Mouse (Mus musculus) gastrocnemius, postnatal 25 days (tissue): ENCODE measurements around the gene 4933415A04Rik. TPM values are rescaled to one million over a fixed set of nuclear protein-coding genes. Genes with fewer than 3 reads are reported as not detected.

Source experiments
- DNase-seq: peaks from one replicate; pipeline ENCODE4 v3.0.0; 2022
- total RNA-seq, 2 experiments: library from RNA; stranded (reverse); gene quantifications; 1 replicate in 1 of 2; 2 replicates in 1 of 2; pipeline ENCODE4 v1.2.3; 2021

4933415A04Rik gene
- total RNA-seq, 2 experiments from 2014 or later = not detected

- DNase-seq = no peak
Observed at GRCm38 (mm10) chr11:43632566-43632965, 45.7 kb downstream of the 4933415A04Rik start.

- DNase-seq = no peak
Observed at GRCm38 (mm10) chr11:43633165-43633564, 46.3 kb downstream of the 4933415A04Rik start.

GRCm38 (mm10) chr11:43633658-43634401, 47.0 kb downstream of the 4933415A04Rik start:
- DNase-seq = peak; percentile 57

- DNase-seq = no peak
Observed at GRCm38 (mm10) chr11:43636761-43637160, 49.9 kb downstream of the 4933415A04Rik start.

- DNase-seq = no peak
Observed at GRCm38 (mm10) chr11:43638486-43638885, 51.6 kb downstream of the 4933415A04Rik start.

Other genes with a start within 250 kb of the 4933415A04Rik start
- 10 to 100 TPM; 37.3 to 39.1 TPM for gene Pttg1, start 160.8 kb upstream of the 4933415A04Rik start, total RNA-seq
- 10 to 100 TPM; 27.8 to 28.3 TPM for gene Slu7, start 153.3 kb upstream of the 4933415A04Rik start, total RNA-seq
- 1 to 10 TPM; 4.3 to 6.1 TPM for gene C1qtnf2, start 112.8 kb upstream of the 4933415A04Rik start, total RNA-seq
- under 1 TPM in 1 of 2 experiments, not detected in 1; 0.21 TPM for gene Ccnjl, start 58.3 kb upstream of the 4933415A04Rik start, total RNA-seq
- gene Fabp6, start 14.5 kb downstream of the 4933415A04Rik start, total RNA-seq = not detected
- 10 to 100 TPM; 10.9 to 11.0 TPM for gene Pwwp2a, start 95.0 kb downstream of the 4933415A04Rik start, total RNA-seq
- gene Ttc1, start 161.0 kb downstream of the 4933415A04Rik start, total RNA-seq = 10 to 100 TPM; 51.1 to 52.1 TPM